Mouse (Mus musculus): ENCODE measurements around the gene Ctnna3. TPM values are rescaled to one million over a fixed set of nuclear protein-coding genes. Genes with fewer than 3 reads are reported as not detected.

The Ctnna3 gene
- polyA plus RNA-seq, 1 experiment from 2014 or later: 0.90 TPM

DNA sequence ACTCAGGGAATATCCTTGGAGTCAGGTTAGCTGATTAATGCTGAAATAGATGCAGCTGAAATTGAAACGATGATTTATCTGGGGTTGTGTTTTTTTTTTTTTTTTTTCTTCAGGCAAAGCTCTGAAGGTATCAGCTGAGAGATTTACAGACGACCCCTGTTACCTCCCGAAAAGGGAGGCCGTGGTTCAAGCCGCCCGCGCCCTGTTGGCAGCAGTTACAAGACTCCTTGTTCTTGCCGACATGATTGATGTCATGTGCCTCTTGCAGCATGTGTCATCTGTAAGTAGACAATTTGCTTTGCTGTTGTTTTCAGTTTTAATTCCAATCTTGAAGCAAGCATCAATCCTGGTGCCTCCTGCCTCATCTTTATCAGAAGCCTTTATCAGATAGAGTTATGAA, 136.8 kb downstream of the Ctnna3 start:
- no peaks in the 10 kb centered on the region for H3K27me3 ChIP-seq
- no peak for ATAC-seq (ENCODE audit: insufficient number of reproducible peaks, insufficient read depth, low FRiP score, low TSS enrichment, low read depth)
- no peak overlapping the region for H3K9ac ChIP-seq
- H3K4me2 ChIP-seq: no peak overlapping the region
- H3K36me3 ChIP-seq: no peaks in the 10 kb centered on the region
- no peaks in the 10 kb centered on the region for H3K9me3 ChIP-seq
- WGBS: 87% methylated on average over 8 of the region's 8 CpGs
- H3K4me1 ChIP-seq: no peaks in the 10 kb centered on the region
- no peak overlapping the region for H3K27ac ChIP-seq
- H3K4me3 ChIP-seq: no peak overlapping the region

GRCm38 (mm10) chr10:63571561-63571960, 141.7 kb downstream of the Ctnna3 start:
- H3K4me2 ChIP-seq: no peak overlapping the region
- H3K4me3 ChIP-seq: no peak overlapping the region
- H3K36me3 ChIP-seq: no peaks in the 10 kb centered on the region
- no peak overlapping the region for H3K27ac ChIP-seq
- no peaks in the 10 kb centered on the region for H3K27me3 ChIP-seq
- H3K9me3 ChIP-seq: no peaks in the 10 kb centered on the region
- H3K9ac ChIP-seq: no peak overlapping the region
- no peaks in the 10 kb centered on the region for H3K4me1 ChIP-seq
- ATAC-seq (ENCODE audit: insufficient number of reproducible peaks, insufficient read depth, low FRiP score, low TSS enrichment, low read depth): no peak

- 91% methylated on average over 7 of the region's 7 CpGs for WGBS
- Histone ChIP-seq H3K4me3 (no peak overlapping the region), H3K9ac (no peak overlapping the region), H3K4me2 (no peak overlapping the region), H3K9me3 (no peaks in the 10 kb centered on the region), H3K27me3 (no peaks in the 10 kb centered on the region), H3K27ac (no peak overlapping the region), H3K36me3 (no peaks in the 10 kb centered on the region), H3K4me1 (no peaks in the 10 kb centered on the region)
- no peak for ATAC-seq (ENCODE audit: insufficient number of reproducible peaks, insufficient read depth, low FRiP score, low TSS enrichment, low read depth)
These were observed 143.0 kb downstream of the Ctnna3 start for GRCm38 (mm10) chr10:63572866-63573265.

DNA sequence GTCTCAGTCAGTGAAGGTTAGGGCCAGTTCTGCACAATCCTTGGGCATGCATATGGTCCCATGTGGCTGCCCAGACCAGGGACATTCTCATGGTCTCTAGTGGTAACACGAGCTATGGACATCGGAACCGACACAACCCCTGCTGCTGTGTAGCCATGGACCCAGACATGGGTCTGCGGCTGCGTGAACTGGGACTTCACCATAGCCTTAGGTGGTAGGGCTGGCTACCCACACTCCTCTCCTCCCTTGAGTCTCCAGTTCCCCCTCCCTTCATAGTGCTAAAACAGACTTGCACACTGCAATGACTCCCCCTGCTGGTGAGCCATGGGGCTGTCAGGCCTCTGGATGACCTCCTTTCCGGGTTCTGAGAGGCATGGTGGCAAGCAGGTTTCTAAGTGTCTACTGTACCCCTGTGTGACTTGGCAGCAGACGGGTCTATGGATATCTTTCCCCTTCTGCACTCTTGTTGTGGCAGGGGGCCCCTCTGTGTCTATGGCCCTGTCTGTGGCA, 144.3 kb downstream of the Ctnna3 start:
- ATAC-seq (ENCODE audit: insufficient number of reproducible peaks, insufficient read depth, low FRiP score, low TSS enrichment, low read depth): 0 out of 2 replicates have a peak, but pooled peaks have one; percentile 10
- H3K9me3 ChIP-seq: no peaks in the 10 kb centered on the region
- no peaks in the 10 kb centered on the region for H3K27me3 ChIP-seq
- no peaks in the 10 kb centered on the region for H3K36me3 ChIP-seq
- H3K4me3 ChIP-seq: no peak overlapping the region
- no peak overlapping the region for H3K27ac ChIP-seq
- H3K4me2 ChIP-seq: no peak overlapping the region
- 75% methylated on average over 7 of the region's 7 CpGs for WGBS
- H3K4me1 ChIP-seq: no peaks in the 10 kb centered on the region
- no peak overlapping the region for H3K9ac ChIP-seq

DNA sequence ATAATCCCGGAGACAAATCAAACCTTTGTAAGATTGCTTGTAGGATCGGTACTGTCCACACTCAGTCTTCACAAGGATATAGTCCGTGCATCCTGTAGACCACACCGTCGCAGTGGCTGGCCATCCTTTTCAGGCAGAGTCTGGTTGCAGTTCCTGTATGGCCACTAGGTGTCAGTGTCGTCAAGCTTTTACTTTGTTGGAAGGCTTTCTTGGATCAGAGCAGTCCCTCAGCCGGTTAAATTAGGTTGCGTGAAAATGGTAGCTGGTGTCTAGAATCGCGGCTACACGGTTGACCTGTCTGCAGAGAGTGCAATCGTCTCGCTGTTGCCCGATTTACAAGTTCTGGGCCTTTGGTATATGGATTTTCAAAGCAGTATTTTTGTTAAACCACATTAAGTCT, 152.7 kb downstream of the Ctnna3 start:
- Histone ChIP-seq H3K4me2 (peak overlapping the region; percentile 27; the same call in 1 of the 2 replicates), H3K4me3 (no peak overlapping the region), H3K4me1 (no peaks in the 10 kb centered on the region), H3K27ac (no peak overlapping the region), H3K9ac (no peak overlapping the region), H3K27me3 (peaks cover 10% of the 10 kb centered on the region), H3K9me3 (0 out of 2 replicates have a peak, but pooled peaks cover 4% of the 10 kb centered on the region), H3K36me3 (no peaks in the 10 kb centered on the region)
- no peak for ATAC-seq (ENCODE audit: insufficient number of reproducible peaks, insufficient read depth, low FRiP score, low TSS enrichment, low read depth)
- 9% methylated on average over 14 of the region's 14 CpGs for WGBS

GRCm38 (mm10) chr10:63583798-63584374, 154.0 kb downstream of the Ctnna3 start:
- no peak for ATAC-seq (ENCODE audit: insufficient number of reproducible peaks, insufficient read depth, low FRiP score, low TSS enrichment, low read depth)
- Histone ChIP-seq H3K36me3 (no peaks in the 10 kb centered on the region), H3K4me2 (peak overlapping the region; percentile 36), H3K27me3 (peaks cover 10% of the 10 kb centered on the region), H3K9ac (no peak overlapping the region), H3K4me3 (peak overlapping the region; percentile 17), H3K9me3 (0 out of 2 replicates have a peak, but pooled peaks cover 4% of the 10 kb centered on the region), H3K4me1 (no peaks in the 10 kb centered on the region), H3K27ac (no peak overlapping the region)
- 63% methylated on average over 20 of the region's 20 CpGs for WGBS

DNA sequence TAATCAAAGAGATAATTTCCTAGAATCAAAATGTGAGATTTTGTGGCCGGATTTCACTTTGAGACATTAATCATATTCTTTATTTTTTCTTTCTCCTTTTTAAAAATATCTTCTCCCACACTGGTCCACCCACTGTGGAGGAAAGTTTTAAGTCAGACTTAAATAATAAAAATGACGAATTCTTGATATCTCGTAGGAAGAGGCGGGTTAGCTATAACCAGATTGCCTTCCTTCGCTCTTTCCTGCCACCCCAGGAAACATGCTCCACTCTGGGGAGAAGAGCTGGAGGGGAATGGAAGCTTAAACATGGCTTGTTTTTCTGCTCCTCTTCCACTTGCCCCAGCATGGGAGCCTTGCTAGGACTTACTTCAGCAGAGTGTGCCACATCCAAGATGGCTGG, 169.5 kb downstream of the Ctnna3 start:
- 91% methylated on average over 5 of the region's 5 CpGs for WGBS
- Histone ChIP-seq H3K27me3 (no peaks in the 10 kb centered on the region), H3K27ac (no peak overlapping the region), H3K4me1 (no peaks in the 10 kb centered on the region), H3K4me2 (no peak overlapping the region), H3K4me3 (no peak overlapping the region), H3K9me3 (no peaks in the 10 kb centered on the region), H3K36me3 (no peaks in the 10 kb centered on the region), H3K9ac (no peak overlapping the region)
- no peak for ATAC-seq (ENCODE audit: insufficient number of reproducible peaks, insufficient read depth, low FRiP score, low TSS enrichment, low read depth)

DNA sequence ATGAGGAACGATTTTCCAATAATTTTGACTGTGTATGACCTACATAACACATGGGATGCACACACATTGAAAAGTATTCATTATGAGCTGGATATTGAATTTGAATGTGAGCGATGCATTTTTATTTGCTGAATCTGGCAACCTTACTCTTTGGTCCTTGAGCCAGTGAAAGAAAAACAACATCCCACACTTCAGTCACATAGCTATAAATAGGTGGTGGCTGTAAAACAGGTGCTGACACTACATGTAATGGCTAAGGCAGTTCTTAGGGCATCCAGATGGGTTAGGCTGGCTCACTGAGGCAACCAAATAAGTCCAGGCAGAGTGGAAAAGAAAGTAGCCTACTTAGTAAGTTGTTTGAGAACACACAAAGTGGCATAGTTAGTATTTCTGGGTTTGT, 171.3 kb downstream of the Ctnna3 start:
- H3K4me1 ChIP-seq: no peaks in the 10 kb centered on the region
- WGBS: 71% methylated on average over 2 of the region's 2 CpGs
- H3K9me3 ChIP-seq: no peaks in the 10 kb centered on the region
- H3K36me3 ChIP-seq: no peaks in the 10 kb centered on the region
- no peak overlapping the region for H3K27ac ChIP-seq
- H3K27me3 ChIP-seq: no peaks in the 10 kb centered on the region
- no peak for ATAC-seq (ENCODE audit: insufficient number of reproducible peaks, insufficient read depth, low FRiP score, low TSS enrichment, low read depth)
- no peak overlapping the region for H3K4me2 ChIP-seq
- H3K4me3 ChIP-seq: no peak overlapping the region
- H3K9ac ChIP-seq: no peak overlapping the region

DNA sequence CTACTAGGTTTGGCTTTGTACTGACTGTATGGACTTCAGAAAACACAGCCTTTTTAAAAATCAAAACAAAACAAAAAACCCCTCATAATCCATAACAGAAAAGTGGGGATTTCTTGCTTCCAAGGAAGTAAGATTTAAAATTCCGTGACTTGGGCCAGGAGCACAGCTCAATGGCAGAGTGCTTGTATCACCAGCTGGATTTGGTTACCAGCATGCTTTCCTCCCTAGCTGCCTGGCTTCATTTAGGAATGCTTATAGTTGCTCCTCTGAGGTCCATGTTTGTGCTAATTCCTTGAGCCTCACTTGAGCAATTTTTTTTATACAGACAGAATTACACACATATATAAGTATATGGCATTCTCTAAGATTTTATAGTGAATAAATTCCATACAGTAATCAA, 198.6 kb downstream of the Ctnna3 start:
- Histone ChIP-seq H3K4me2 (no peak overlapping the region), H3K9ac (no peak overlapping the region), H3K27me3 (no peaks in the 10 kb centered on the region), H3K4me1 (0 out of 2 replicates have a peak, but pooled peaks cover 10% of the 10 kb centered on the region), H3K9me3 (no peaks in the 10 kb centered on the region), H3K27ac (peak overlapping the region; percentile 44; the same call in 1 of the 2 replicates), H3K36me3 (no peaks in the 10 kb centered on the region), H3K4me3 (no peak overlapping the region)
- ATAC-seq (ENCODE audit: insufficient number of reproducible peaks, insufficient read depth, low FRiP score, low TSS enrichment, low read depth): no peak
- 21% methylated on average over 1 of the region's 1 CpGs for WGBS

- Histone ChIP-seq H3K4me1 (no peaks in the 10 kb centered on the region), H3K27ac (no peak overlapping the region), H3K9ac (no peak overlapping the region), H3K4me2 (no peak overlapping the region), H3K27me3 (no peaks in the 10 kb centered on the region), H3K36me3 (no peaks in the 10 kb centered on the region), H3K4me3 (no peak overlapping the region), H3K9me3 (no peaks in the 10 kb centered on the region)
- WGBS: 48% methylated on average over 1 of the region's 1 CpGs
- no peak for ATAC-seq (ENCODE audit: insufficient number of reproducible peaks, insufficient read depth, low FRiP score, low TSS enrichment, low read depth)
These were observed 204.0 kb downstream of the Ctnna3 start for GRCm38 (mm10) chr10:63633915-63634314.

DNA sequence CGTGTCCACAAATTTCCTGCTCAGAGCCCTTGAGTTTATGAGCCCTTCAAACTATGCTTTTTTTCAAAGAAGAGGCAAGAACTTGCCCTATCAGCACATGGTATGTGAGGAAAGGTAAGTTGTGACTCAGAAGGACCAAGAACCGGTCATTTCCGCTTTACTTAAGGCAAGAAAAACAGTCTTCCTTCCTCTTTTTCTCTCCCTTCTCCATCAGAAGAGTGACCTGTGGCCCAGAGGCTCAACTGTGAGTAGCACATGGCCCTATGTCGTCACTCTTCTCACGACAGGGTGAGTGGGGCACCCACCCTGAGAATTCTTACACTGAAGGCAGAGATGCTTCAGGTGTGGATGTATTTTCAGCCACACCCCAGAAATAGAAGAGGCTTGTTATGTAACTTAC, 208.1 kb downstream of the Ctnna3 start:
- no peak for ATAC-seq (ENCODE audit: insufficient number of reproducible peaks, insufficient read depth, low FRiP score, low TSS enrichment, low read depth)
- no peak overlapping the region for H3K9ac ChIP-seq
- no peaks in the 10 kb centered on the region for H3K9me3 ChIP-seq
- H3K27me3 ChIP-seq: no peaks in the 10 kb centered on the region
- no peak overlapping the region for H3K4me2 ChIP-seq
- no peaks in the 10 kb centered on the region for H3K4me1 ChIP-seq
- no peaks in the 10 kb centered on the region for H3K36me3 ChIP-seq
- H3K4me3 ChIP-seq: no peak overlapping the region
- 81% methylated on average over 5 of the region's 5 CpGs for WGBS
- no peak overlapping the region for H3K27ac ChIP-seq

GRCm38 (mm10) chr10:63647300-63647699, 217.4 kb downstream of the Ctnna3 start:
- Histone ChIP-seq H3K4me3 (no peak overlapping the region), H3K27me3 (no peaks in the 10 kb centered on the region), H3K9me3 (no peaks in the 10 kb centered on the region), H3K27ac (no peak overlapping the region), H3K4me1 (no peaks in the 10 kb centered on the region), H3K9ac (no peak overlapping the region), H3K4me2 (no peak overlapping the region), H3K36me3 (no peaks in the 10 kb centered on the region)
- 46% methylated on average over 3 of the region's 3 CpGs for WGBS
- ATAC-seq (ENCODE audit: insufficient number of reproducible peaks, insufficient read depth, low FRiP score, low TSS enrichment, low read depth): no peak
